Mouse (Mus musculus): ENCODE measurements around the gene Fam167b.

Gene Fam167b

DNA sequence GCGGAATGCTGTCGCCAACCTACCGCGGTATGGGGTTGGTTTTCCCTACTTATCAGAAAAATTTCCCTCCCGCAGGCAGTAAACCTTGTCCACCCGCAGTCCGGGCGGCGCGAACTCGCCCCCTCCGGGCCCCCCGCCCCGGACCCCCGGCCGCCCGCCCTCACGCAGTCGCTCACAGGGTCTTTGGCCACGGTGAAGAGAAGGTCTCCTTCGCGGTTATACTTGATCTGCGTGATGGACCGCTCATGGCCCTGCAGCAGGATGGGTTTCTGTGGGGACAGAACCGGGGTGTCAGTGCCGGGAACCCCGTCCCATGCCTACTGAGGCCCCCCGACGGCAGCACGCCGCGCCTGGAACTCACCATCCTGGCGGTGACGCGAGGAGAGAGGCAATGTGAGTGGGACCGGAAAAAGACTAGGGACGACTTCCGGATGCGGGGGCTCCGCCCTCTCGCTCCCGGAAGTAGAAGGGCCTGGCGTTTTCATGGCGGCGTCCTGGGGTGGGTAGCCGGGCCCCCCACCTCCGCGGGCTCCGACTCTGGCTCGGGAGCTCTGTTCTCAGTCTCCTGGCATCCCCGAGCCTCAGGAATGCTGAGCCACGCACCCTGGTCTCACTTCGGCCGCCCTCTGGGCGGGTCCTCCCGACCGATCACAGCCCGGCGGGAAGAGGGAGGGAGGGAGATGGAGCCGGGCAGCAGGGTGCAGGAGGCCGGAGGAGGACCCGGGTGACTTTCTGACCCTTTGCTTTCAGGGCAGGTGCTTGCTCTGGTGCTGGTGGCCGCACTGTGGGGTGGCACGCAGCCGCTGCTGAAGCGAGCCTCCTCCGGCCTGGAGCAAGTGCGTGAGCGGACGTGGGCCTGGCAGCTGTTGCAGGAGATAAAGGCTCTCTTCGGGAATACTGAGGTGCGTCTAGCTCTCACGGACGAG is 22.1 kb upstream of the Fam167b start, which contains the start of the genes Eif3i and Tmem234:
Gene Eif3i, minus strand, starts transcription at position 416 of the 926 bp plus-strand sequence.
Gene Tmem234, plus strand, starts transcription at position 436 of the 926 bp plus-strand sequence.
- DNase-seq: peak; percentile 74

DNA sequence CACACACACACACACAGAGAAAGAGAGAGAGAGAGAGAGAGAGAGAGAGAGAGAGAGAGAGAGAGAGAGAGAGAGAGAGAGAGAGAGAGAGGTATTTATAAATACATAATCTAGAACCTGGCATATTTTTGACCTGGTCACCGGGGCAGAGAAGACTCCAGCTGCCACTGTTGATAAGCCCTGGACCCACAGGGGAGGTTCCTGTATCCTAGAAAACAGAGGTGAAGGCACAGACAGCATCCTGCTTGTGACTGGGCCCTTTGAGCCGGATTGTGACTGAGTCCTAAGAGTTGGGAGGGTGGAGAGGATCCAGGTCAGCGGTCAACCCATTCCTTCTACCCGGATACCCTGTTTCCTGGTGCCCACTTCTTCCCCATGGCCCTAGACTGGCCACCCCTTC is 10.5 kb upstream of the Fam167b start:
- no peak for DNase-seq

DNA sequence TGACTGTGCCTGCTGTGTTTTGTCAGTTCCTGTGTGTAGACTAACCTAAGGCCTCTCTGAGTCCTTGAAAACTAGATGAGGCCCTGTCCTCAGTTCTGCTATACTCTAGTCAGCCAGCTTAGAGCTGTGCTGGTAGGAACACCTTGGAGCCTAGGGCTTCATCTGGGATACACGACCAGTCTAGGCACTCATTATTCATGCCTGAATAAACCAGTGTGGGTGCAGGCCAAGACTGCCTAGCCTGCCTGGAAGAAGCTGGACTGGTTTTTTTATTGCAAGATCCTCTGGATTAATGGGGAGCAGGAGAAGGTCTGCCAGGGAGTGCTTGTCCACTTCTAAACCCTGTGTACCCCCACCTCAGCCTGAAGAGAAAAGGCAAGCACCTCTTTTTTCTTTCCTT is 8.6 kb upstream of the Fam167b start:
- DNase-seq: no peak

DNA sequence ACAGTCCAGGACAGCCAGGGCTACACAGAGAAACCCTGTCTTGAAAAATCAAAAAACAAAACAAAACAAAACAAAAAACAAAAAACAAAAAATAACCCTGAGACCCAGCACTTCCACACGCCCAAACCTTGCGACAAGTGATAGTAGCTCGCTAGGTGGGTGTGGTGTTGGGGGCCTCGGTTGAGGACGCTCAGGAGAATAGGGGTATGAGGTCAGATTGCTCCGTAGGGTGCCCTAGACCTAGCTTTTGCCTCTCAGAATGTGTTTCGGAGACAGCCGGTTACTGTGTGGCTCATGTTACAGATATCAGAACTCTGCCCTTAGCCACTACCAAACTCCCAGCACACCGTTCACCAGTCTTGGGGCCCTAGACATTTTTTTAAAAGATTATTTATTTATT is 7.4 kb upstream of the Fam167b start:
- no peak for DNase-seq

DNA sequence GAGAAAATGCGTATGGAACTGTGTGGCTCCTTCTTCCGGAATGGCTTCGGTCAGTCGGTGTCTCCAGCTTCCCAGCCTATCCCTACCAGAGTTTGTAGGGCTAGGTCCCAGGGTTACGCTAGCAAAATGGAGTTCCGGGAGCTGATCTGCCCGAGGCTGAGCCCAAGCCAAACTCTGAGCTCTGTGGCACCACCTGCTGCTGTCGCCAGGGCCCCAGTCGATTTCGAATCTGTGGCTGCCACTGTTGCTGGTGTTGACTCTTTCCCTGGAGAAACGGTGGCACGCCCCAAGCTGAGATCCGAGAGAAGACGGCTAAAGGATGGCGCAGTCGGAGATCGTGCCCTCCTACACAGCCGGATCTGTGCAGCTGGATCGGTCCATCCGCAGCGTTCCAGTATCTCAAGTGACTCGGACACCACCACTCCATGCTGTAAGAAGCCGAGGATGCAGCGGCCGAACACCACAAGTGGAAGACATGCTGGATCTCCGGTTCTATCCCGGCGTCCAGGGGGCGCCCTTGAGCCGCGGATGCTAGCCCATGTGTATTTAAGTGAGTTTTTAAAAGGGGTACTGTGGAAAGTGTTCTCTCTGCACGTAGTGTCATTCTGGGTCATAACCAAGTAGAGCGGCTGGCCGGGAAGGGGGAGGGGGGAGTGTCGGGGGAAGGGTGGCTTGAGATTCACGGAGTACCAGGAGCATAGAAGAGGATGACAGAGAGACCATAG is 6.7 kb upstream of the Fam167b start:
- DNase-seq: peak; percentile 68

DNA sequence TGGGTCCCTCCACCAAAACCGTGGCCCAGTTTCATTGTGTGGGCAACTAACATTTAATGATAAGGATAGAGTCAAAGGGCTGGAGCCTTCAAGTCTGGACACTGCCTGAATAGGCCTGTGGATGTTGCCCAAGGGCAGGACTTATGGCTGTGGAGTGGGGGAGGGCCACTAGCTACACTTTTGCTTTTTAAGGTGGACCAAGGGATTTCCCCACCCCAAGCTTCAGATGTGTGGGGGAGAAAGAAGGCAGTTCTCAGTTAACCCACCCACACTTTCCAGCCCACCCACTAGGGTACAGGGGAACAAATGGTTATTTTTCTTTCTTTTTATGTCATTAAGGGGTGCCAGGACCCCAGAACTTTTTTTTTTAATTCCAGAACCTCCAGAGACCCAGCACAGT is 6.0 kb upstream of the Fam167b start:
- DNase-seq: no peak

DNA sequence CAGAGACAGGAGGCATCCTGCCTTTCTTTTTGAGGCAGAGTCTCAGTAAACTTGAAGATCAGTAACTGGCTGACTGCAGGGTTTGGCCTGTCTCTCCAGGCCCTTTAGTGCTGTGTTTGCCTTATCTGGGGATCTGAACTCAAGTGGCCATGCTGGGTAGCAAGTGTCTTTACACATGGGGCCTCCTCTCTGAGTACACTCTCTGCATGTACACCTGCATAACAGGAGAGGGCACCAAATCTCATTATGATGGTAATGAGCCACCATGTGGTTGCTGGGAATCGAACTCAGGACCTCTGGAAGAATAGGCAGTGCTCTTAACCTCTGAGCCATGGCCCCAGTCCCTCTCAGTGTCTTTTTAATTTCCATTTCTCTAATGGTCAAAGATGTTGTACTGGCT is 3.9 kb upstream of the Fam167b start:
- DNase-seq: no peak

DNA sequence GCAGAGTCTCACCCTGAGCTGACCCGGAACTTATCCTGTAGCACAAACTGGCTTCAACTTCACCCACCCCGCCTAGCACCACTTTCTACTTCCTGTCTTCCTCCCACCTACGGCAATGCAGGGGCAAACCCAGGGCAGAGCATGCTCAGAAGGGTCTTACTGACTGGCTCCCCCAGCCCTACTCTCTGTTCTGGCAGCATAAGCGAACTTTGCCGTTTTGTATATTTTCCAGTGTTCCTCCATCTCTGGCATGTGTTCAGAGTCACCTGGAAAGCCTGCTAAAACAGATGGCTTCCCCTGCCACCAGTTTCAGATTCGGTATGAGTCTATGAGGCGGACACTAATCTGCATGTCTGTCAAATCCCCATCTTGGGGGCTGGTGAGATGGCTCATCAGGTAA is 2.0 kb upstream of the Fam167b start:
- DNase-seq: peak; percentile 27

DNA sequence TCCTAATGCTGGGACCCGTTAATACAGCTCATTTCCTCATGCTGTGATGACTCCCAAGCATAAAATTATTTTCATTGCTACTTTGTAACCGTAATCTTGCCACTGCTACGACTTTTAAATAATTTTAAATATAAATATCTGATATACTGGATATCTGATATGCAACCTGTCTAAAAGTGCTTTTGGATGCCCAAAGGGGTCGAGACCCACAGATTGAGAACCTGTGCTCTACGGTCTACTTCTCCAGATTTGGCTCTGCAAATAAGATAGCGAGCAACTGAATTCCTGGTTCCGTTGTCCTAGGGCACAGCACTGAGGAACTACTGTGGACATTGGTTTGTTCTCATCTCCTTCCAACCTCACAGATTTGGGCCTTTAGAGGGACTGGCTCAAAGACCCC is 661 bp downstream of the Fam167b start:
- no peak for DNase-seq

DNA sequence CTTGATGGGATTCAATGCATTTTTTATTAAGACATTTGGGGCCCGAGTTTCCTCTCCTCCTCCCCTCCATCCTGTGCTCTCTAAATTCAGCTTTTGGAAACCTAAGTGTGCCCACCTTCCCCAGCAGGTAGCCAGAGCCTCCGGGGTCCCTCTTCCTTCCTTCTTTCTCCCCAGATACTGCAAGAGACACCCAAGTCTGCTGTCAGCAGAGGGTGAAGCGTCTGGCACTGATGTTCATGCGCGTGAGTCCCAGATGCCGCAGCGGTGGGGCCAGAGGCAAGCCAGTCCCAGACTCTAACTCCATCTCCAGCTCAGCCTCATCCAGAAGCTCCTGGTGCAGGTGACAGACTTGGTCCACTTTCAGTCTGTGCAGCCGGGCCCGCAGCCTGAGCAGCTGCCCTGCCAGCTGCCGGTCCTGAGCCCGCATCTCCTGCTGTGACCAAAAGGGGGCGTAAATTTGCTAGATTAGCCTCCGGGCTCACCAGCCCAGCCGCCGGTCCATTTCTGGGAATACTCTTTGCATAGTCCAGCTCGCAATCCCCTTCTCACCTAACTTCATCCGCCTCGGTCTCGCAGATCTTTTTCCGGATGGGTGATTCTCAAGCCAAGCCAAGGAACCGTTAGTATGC is 1.4 kb downstream of the Fam167b start:
- DNase-seq: peak; percentile 31

DNA sequence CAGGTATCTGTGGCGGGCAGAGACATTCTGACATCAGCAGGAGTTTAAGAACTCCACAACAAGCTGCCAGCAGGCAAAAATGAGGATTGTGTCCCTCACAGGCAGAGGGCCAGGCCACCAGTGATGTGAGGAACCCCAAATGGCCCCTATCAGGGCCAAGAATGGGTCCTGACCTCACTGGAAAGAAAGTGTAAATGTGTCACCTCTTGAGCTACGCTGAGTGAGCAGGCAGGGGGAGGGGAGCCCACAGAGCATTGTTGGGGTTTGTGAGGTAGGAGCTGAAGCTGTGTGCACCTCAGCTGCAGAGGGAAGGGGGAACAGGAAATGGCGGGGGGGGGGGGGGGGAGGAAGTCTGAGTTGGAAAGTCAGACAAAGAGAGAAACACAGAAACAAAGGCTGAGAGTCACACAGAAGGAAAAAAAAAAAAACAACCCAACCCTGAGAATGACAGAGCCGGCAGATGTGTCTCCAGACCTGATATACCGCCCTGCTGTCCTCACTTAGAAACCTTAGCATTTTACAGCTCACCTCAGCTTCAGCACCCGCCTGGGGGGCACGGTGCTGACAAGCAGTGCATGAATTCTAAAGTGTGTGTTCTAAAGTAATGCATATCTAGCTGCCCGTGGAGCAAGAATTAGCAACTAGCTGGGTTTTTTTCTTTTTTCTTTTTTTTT is 3.0 kb downstream of the Fam167b start:
- no peak for DNase-seq

DNA sequence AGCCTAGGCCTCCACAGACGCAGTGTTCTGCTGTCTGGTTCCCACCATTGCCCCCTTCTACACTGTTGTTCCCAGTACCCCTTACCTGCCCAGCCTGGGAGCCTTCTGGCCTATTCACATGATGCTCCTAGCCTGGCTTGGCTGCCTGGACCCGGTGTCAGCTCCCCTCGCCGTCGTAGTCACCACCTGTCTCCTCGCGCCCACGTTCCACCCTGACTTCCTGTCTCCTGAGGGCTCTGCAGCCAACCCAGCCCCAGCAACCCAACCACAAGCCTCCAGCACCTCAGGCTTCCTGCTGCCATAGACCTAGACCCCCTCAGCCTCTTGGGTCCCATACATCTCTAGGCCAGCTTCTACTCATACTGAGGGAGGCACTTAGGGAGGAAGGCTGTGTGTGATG is 4.9 kb downstream of the Fam167b start, which contains the start of gene Lck:
Gene Lck, minus strand, starts transcription at position 212 of the 400 bp plus-strand sequence.
- no peak for DNase-seq

DNA sequence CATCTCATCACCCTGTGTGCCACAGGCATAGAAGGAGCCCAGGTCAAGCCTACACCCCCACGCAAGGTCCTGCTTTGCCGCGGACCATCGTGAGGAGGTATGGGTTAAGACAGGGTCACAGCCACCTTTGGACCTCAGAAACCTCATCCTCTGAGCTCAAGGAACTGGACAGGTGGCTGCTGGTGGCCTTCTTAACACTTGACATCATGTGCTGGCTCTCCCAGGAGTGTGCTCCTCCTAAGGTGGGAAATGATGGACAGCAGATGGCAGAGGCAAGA is 5.3 kb downstream of the Fam167b start:
- no peak for DNase-seq

DNA sequence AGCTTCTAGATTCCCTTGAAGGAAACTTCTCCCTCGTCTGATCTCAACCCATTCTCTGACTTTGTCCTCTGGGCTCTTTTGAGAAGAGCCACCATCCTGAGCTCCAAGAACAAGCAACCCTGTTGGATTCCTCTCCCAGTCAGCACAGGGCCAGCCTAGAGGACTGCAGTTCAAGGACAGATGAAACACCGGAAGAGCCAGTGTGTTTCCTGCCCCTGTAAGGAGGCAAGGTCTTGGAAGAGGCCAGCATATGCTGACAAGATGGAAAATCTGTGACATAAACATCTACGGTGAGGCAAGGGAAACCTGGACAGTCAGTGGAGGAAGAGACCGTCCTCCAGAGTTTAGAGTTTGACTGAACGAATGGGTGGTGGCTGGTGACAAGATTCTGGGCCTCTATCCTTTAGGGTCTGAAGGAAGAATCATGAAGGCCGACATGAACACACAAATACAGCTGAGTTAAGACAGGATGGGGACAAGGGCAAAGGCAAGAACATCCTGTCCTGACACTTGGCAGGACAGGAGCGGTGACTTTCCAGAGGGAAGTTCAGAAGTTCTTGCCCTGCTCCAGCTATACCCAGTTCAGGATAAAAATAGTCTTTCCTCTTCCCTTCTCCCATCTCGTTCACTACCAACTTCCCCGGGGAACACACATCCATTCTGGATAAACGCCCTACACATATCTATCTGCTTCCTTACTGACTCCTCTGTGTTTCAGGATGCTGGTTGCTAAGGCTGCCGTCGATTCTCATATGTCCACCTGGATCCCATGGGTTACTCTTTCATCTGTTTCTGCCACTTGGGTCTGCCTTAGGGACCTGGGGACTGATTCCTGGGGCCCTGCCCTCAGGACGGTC is 5.9 kb downstream of the Fam167b start:
- no peak for DNase-seq

DNA sequence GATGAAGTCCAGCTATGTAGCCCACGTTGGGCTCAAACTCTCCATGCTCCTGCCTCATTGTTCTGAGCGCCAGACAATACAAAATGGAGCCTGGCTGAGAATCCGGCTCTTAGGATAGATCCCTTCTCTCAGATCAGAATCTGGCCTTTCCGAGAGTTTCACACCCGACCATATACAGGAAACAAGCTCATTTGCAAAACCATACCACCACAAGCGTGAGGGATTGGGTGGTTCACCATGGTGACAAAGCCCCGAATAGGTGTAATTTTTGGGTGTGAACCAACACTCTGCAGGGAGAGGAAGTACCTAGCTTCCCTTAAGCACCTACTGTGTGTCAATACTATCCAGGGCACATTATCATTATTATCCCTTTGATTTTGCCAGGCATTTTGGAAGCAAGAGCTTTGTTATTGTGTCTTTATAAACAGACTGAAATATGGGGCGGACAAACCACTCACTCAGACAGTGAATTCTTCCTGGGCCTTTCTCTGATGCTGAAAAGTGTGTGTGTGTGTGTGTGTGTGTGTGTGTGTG is 6.7 kb downstream of the Fam167b start:
- DNase-seq: no peak

DNA sequence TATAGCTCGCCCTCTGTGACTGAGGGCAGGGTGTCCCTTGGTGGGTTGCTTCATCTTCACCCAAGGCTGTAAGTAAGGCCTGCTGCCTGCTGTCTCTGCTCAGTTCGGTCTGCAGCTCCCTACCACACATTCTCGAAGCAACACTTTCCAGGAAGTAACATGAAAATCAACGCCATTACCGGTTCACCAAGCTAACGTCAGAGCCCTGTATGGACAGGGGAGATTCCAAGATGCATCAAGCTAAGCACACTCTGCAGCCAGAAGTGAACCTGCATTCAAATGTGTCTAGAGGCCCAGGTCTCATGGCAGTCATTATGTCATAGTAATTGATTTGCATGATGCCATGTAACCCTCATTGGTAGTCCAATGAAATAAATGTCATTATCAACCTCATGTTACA is 8.3 kb downstream of the Fam167b start:
- DNase-seq: no peak

DNA sequence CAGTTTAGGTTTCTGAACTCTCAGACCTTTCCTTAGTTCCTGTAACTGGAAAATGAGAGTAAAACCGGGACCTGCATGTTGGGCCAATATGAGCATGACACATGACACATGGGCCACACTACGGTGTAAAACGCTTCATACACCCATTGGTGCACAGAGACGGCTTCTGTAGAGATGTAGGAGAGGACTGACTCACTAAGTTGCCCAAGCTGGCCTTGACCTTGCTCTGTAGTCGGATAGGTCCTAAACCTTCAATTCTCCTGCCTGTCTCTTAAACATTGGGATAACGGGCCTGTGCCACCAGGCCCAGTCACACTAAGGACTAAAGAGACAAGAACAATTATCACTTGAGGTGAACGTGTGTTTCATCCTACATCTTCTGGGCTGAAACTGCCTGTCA is 10.0 kb downstream of the Fam167b start:
- DNase-seq: no peak

DNA sequence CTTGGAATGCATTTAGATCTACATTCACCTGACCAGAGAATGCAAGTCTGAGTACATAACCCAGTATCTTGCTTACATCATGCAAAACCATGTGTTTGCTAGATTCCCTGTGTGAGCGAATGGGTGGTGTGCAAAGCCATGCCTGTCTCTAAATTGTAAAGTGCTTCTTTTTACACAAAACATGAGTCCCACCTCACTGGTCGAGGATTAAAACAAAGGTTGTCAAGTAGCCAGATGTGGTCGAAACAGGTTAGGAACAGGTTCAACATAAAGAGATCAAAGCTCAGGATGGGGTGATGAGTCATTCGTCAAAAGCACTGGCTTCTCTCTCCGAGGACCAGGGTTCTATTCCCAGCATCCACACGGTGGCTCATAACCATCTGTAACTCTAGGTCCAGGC is 13.2 kb downstream of the Fam167b start:
- DNase-seq: no peak

DNA sequence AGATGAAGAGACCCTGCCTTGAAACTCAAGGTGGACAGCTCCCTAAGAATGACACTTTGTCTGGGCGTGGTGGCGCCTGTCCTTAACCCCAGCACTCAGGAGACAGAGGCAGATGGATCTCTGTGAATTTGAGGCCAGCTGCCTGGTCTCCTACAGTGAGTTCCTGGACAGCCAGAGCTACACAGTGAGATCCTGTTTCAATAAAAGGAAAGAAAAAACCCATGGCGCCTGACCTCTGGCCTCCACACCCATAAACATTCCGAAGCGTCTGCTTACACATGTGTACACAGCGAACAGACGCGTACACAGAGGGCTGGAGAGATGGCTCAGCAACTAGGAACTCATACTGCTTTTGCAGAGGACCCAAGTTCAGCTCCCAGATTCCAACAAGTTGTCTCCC is 14.6 kb downstream of the Fam167b start:
- DNase-seq: no peak

DNA sequence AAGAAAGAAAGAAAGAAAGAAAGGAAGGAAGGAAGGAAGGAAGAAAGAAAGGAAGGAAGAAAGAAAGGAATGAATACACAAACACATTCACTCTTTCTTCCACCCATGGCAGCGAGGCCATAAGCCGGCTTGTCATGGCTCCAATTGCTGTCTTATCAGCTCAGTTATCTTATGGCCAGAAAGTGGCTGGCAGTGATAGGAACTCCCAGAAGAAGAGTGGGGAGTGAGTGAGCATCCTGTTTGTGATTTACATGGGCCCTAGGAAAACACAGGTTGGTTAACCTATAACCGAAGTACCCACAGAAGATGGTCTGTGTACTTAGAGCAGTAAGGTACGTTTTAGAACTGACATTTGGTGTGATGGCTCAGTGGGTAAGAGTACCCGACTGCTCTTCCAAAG is 17.2 kb downstream of the Fam167b start:
- DNase-seq: no peak

DNA sequence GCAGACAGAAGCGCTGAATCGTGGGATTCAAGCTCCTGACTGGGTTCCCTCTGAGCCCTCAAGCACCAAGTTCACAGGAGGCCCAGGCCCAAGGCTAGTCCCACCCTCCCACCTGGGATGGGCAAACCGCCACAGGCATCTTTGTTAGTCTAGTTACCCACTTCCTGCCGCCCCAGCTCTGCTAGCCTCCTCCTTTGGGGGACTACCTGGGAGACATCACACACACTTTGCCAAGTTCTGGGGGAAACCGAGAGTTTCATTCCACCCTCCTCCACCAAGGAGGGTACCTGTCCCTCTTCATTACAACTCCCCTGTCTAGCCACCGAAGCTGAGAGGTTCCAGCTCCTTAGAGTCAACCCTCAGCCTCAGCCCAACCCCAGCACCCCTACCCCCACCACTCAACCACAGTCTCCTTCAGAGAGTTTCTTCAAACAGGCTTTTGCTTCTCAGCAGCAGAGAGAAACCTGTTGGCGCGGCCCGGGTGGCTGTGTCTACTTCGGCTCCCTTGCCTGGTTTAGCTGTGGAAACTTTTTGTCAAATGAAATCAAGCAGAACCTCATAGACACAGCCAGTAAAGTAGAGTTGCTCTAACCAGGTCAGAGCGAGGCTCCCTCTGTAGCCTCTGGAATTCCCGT is 19.9 kb downstream of the Fam167b start:
- DNase-seq: no peak
